Mouse (Mus musculus) cortical plate, adult 2 months (tissue): ENCODE data around the gene Tnfaip8l3. TPM values are rescaled to one million over a fixed set of nuclear protein-coding genes. Genes with fewer than 3 reads are reported as not detected.

Source experiments
- H3K27ac ChIP-seq: fragments of 200-500 bp; 2 replicates; pipeline ENCODE4 v1.5.1; 2012; ENCODE audit warnings: low read length, control low read depth, inconsistent platforms; ENCODE audit not compliant: insufficient read depth
- H3K4me1 ChIP-seq: fragments of 200-500 bp; 2 replicates; pipeline ENCODE4 v1.6.1; 2011; ENCODE audit warnings: low read length; ENCODE audit not compliant: control insufficient read depth, insufficient read depth
- H3K4me3 ChIP-seq: fragments of 200-500 bp; 2 replicates; pipeline ENCODE4 v1.5.1; 2011; ENCODE audit warnings: mild to moderate bottlenecking, low read length, control low read depth; ENCODE audit not compliant: insufficient read depth
- CTCF ChIP-seq: fragments of 200-500 bp; IDR thresholded peaks from 2 replicates; pipeline ENCODE4 v1.5.1; 2011; ENCODE audit warnings: mild to moderate bottlenecking, control low read depth, low read length; ENCODE audit not compliant: insufficient read depth; ENCODE audit errors: extremely low read depth
- POLR2A ChIP-seq: fragments of 200-500 bp; IDR thresholded peaks from 2 replicates; pipeline ENCODE4 v1.6.1; 2011; ENCODE audit warnings: mild to moderate bottlenecking, low read length, control low read depth; ENCODE audit not compliant: insufficient read depth; ENCODE audit errors: extremely low read depth
- polyA plus RNA-seq: library from polyadenylated mRNA; depleted of rRNA; stranded (reverse); fragments of >200 nt; gene quantifications from 2 replicates; pipeline ENCODE4 v1.2.3, GENCODE M21; 2012; rRNA removed

Gene Tnfaip8l3
- polyA plus RNA-seq: 3.6 and 3.7 TPM in 2 replicates

DNA sequence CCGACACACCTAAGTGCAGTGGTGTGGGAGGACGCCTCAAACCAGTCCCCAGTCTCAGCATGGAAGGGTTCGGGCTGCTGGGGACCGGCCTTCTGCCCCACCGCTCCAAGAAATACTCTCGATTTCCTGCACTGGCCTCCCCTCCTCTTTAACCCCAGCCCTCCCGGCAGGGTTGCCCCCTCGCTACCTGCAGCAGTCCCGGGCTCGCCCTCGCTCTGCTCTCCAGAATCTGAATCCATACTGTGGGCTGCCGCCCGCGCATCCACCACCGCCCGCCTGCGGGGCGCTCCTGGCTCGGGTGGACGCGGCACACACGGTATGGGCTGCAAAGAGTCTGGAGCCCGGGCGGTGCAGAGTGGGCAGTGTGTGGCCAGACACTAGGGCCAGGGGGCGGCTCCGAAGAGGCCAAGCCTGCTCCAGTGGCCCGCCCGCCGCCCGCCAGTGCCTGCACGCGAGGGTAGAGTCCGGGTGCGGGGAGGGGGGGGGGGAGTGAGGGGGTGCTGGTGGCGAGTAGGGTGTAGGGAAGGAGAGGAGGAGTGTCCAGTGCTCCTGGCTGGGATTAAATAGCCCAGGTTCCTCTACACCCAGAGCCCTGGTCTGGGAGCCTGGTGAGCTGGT, at the start of gene Tnfaip8l3:
TSS of gene Tnfaip8l3 (minus strand) at position 357 of the 618 bp plus-strand sequence.
- no peak for TF ChIP-seq POLR2A
- no peak for TF ChIP-seq CTCF
- peak within 1 kb of the TSS; percentile 47; the same call in 1 of the 2 replicates for H3K27ac ChIP-seq
- H3K4me3 ChIP-seq: peak within 1 kb of the TSS; percentile 36
- no peaks in the 10 kb centered on the region; the same call in 1 of the 2 replicates for H3K4me1 ChIP-seq

- no peak for TF ChIP-seq CTCF
- TF ChIP-seq POLR2A: no peak
- no peaks in the 10 kb centered on the region for H3K4me1 ChIP-seq
- no peak overlapping the region for H3K27ac ChIP-seq
- no peak overlapping the region for H3K4me3 ChIP-seq
Observed at GRCm38 (mm10) chr9:54112726-54113125, 44.5 kb upstream of the Tnfaip8l3 start.

DNA sequence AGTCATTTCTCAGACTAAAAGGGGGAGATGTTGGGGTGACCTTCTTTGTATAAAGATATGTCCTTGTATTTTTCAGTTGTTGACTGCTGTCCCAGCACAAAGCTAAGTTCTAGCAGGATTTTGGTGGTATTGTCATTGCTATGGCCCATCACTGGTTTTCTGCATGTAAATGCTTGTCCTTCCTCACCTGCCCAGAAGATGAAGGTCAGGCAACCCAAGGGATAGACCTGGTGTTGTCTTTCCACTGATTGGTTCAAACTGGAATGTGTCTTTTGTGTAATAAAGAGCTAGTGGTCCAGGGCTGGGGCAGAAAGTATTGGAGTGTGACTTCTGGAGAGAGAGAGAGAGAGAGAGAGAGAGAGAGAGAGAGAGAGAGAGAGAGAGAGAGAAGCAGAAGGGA, 30.4 kb upstream of the Tnfaip8l3 start:
- Histone ChIP-seq H3K4me3 (no peak overlapping the region), H3K27ac (no peak overlapping the region), H3K4me1 (no peaks in the 10 kb centered on the region)
- no peak for TF ChIP-seq POLR2A
- no peak for TF ChIP-seq CTCF

DNA sequence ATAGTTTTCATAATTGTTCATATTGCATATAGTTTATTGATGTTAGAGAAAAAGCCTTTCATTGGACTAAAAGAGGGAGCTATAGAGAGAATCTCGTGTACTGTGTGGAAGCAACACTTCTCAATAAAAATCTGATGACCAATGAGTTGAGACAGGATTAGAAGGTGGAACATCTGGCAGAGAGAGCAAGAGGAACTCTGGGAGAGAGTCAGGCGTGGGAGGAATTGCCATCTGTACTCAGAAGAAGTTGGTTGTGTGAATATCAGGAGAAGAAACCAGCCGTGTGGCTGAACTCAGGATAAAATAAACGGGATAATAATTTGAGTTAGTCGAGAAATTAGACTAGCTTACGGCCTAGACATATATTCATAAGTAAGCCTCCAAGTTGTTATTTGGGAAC, 28.9 kb upstream of the Tnfaip8l3 start:
- no peak overlapping the region for H3K27ac ChIP-seq
- no peak overlapping the region for H3K4me3 ChIP-seq
- TF ChIP-seq POLR2A: no peak
- no peak for TF ChIP-seq CTCF
- H3K4me1 ChIP-seq: no peaks in the 10 kb centered on the region

GRCm38 (mm10) chr9:54084245-54084644, 16.1 kb upstream of the Tnfaip8l3 start:
- TF ChIP-seq POLR2A (no peak), CTCF (no peak)
- no peak overlapping the region for H3K4me3 ChIP-seq
- H3K27ac ChIP-seq: no peak overlapping the region
- no peaks in the 10 kb centered on the region for H3K4me1 ChIP-seq

- no peak overlapping the region for H3K27ac ChIP-seq
- H3K4me1 ChIP-seq: no peaks in the 10 kb centered on the region
- TF ChIP-seq POLR2A: no peak
- no peak for TF ChIP-seq CTCF
- H3K4me3 ChIP-seq: no peak overlapping the region
Observed at GRCm38 (mm10) chr9:54077740-54078139, 9.6 kb upstream of the Tnfaip8l3 start.

DNA sequence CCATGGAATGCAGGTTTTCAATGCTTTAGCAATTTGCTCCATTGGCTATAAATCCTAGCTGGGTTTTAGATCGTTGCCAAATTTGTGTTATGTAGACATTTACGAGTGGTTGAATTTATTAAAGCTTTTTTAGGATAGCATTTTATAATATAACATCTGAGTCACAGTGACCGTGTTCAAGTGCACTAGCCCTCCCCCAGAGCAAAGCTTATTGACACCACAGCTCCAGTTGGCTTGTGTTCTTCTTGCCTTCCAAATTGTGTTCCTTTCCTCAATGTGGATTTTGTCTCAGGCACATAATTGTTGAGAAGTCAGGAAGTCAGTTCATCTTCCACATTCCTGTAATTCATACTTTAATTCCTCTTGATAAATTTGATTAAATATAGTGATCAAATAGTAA, 6.7 kb upstream of the Tnfaip8l3 start:
- TF ChIP-seq CTCF (no peak), POLR2A (no peak)
- H3K27ac ChIP-seq: no peak overlapping the region

DNA sequence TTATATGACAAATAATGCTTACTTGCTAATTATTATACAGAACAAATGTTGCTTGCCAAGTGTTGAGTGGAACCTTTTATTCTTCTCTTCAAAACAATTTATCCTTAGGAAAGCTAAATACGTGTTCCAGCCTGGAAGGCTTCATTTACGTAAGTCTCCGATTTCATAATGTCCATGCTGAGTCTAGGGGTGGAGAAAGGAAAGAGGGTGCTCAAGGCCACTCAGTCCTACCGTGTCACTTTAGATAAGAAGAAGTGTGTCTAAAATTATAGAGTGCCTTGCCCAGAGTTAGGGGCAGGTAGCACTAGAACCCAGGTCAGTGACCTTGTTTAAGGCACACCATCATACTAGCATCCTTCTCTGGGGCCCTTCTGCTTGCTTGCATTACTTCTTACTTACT, 5.5 kb upstream of the Tnfaip8l3 start:
- H3K27ac ChIP-seq: no peak overlapping the region
- H3K4me3 ChIP-seq: no peak overlapping the region
- no peaks in the 10 kb centered on the region for H3K4me1 ChIP-seq
- TF ChIP-seq POLR2A: no peak
- TF ChIP-seq CTCF: no peak

More for the DNA sequence above, 6.7 kb upstream of the Tnfaip8l3 start:
- Histone ChIP-seq H3K4me3 (no peak overlapping the region), H3K4me1 (no peaks in the 10 kb centered on the region)

- TF ChIP-seq CTCF (no peak), POLR2A (no peak)
- Histone ChIP-seq H3K4me1 (no peaks in the 10 kb centered on the region), H3K4me3 (no peak overlapping the region), H3K27ac (no peak overlapping the region)
Observed at GRCm38 (mm10) chr9:54071474-54072095, 3.4 kb upstream of the Tnfaip8l3 start.

- TF ChIP-seq CTCF (no peak), POLR2A (no peak)
- Histone ChIP-seq H3K4me3 (peak overlapping the region; percentile 36), H3K27ac (no peak overlapping the region), H3K4me1 (no peaks in the 10 kb centered on the region)
Observed at GRCm38 (mm10) chr9:54069204-54069603, 1.0 kb upstream of the Tnfaip8l3 start.

DNA sequence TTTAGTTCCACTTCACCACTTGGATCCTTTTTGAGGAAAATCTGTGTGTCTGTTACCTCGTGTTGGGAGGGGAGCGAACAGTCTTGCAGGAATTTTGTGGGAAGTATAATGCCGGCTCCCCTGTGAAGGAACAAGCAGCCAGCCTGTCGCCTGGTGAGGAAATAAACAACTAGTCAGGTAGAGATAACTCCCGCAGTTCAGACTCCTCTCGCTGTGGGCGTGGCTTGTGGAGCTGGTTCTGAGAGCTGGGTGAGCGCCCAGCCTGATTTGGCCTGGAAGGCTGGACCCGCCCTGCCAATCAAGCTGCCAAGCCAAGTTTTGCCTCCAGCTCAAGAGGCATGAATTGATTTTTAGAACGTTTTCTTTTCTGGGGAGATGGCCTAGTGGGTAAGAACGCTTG, 589 bp upstream of the Tnfaip8l3 start:
- peak overlapping the region; percentile 36 for H3K4me3 ChIP-seq
- H3K27ac ChIP-seq: no peak overlapping the region
- TF ChIP-seq POLR2A (0 out of 2 replicates have a peak, but pooled peaks have one; percentile 38), CTCF (no peak)
- no peaks in the 10 kb centered on the region; the same call in 1 of the 2 replicates for H3K4me1 ChIP-seq
